In the genomic region with DNA sequence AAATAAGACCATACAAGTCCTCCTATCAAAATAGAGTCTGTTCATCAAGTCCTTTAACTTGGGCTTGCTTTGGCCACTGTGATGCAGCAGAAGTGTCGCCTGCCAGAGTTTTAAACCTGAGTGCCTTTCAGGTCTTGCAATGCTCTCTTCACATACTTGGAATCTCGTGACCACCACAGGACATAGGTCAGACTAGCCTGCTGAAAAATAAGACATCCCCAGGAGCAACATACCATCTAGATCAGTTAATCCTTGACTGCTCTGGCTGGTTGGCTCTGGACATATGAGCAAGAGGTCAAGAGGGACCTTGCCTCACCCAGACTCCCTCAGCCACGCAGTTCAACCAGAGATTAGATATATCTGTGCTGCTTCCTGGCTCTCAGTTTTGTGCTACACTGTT, we compare ENCODE assay signal across 16 mouse cellular contexts.
"Had no signal": no experiment of that assay in that cellular context is flagged by ENCODE, and none has a peak within 500 bp of the region (broad histone marks: within the 10 kb centered on the region; RNA-seq: fewer than 3 reads in every experiment).

No protein-coding gene starts in this region.

- H3K9ac ChIP-seq: liver, embryonic 12.5 days; lung, embryonic 15.5 days; midbrain, embryonic 15.5 days; neural tube, embryonic 13.5 days had no signal

- H3K36me3 ChIP-seq: limb, embryonic 10.5 days; liver, embryonic 12.5 days; lung, embryonic 15.5 days; midbrain, embryonic 15.5 days; neural tube, embryonic 13.5 days had no signal

- DNase-seq: lung, postnatal 14 days; retina, postnatal 1 day; right cerebral cortex, postnatal 4 days; spleen, adult 18-20 months; thymus, adult 18-20 months; thymus, postnatal 14 days had no signal

- H3K4me2 ChIP-seq: liver, embryonic 12.5 days; lung, embryonic 15.5 days; midbrain, embryonic 11.5 days; midbrain, embryonic 15.5 days; neural tube, embryonic 13.5 days had no signal

- H3K27ac ChIP-seq: left cerebral cortex, adult 2 months; limb, embryonic 10.5 days; liver, embryonic 12.5 days; lung, embryonic 15.5 days; macrophage; midbrain, embryonic 15.5 days; neural tube, embryonic 13.5 days had no signal

- H3K9me3 ChIP-seq: limb, embryonic 10.5 days; liver, embryonic 12.5 days; lung, embryonic 15.5 days; megakaryocyte, embryonic 14.5 days; midbrain, embryonic 15.5 days; neural tube, embryonic 13.5 days had no signal

- H3K4me3 ChIP-seq: left cerebral cortex, adult 2 months; limb, embryonic 10.5 days; liver, embryonic 12.5 days; lung, embryonic 15.5 days; megakaryocyte, embryonic 14.5 days; midbrain, embryonic 15.5 days; neural tube, embryonic 13.5 days had no signal

- ATAC-seq: hindbrain, embryonic 16.5 days; liver, embryonic 12.5 days; midbrain, embryonic 15.5 days had no signal

- H3K4me1 ChIP-seq: lung, embryonic 15.5 days had no signal
